Mouse (Mus musculus): ENCODE results near the gene Hnrnpf.
"Not testable (repeated sequence)": the region's sequence is repeated elsewhere in the genome, so short reads cannot be mapped to it uniquely, and the experiment has no call there.

Gene Hnrnpf

DNA sequence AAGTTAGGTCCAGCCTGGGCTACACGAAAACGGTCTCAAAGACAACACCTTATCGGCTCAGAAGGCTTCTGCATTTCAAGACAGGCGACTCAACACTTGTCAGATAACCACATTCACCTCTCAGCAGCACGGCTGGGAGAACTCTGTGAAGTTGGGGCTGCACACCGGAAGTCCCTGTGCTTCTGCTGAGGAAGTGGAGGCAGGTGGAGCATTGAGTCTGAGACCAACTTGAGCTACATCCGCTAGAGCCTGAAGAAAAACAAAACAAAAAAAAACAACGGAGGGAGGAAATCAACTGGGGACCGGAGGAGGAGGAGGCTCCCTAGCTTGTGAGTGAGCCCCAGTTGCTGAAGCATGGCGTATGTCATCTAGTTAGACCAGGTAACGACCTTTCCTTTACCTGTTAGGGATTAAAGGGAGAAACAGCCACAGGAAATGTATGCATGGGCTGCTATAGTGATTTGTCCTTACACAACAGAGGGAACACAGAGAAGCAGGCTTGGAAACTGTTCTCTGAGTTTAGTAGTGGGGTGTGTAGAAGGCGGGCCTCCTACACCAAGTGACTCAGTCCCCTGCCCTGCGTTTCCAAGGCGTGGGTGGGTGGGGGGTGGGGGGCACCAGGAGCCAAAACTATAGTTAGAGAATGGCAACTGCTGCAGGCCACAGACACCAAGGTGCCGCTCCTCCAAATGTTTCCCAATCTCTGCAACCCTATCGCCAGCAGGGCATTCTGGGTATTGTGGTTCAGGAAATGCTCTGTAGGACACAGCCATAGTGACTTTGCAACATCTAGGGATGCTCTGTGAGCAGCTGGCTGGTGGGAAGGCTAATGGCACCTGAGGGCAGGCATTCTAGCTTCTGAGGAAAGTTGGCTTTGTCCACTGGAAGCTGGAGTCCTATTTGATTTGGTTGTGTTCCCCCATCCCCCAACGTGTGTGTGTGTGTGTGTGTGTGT is at the start of gene Hnrnpf:
Gene Hnrnpf, plus strand, starts transcription at position 199 of the 955 bp plus-strand sequence.
- DNase-seq (ENCODE audit: low spot score) = peak; percentile 60

DNA sequence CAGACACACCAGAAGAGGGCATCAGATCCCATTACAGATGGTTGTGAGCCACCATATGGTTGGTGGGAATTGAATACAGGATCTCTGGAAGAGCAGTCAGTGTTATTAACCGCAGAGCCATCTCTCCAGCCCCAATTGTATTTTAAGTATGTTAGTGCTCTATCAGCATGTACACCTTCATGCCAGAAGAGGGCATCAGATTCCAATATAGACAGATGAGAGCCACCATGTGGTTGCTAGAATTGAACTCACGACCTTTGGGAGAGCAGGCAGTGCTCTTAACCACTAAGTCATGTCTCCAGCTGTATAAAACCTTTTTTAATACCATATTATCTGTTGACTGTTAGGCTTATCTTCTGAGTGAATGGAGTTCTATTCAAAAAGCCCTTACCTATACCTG is 48.4 kb upstream of the Hnrnpf start:
- no peak for DNase-seq (ENCODE audit: low spot score)

DNA sequence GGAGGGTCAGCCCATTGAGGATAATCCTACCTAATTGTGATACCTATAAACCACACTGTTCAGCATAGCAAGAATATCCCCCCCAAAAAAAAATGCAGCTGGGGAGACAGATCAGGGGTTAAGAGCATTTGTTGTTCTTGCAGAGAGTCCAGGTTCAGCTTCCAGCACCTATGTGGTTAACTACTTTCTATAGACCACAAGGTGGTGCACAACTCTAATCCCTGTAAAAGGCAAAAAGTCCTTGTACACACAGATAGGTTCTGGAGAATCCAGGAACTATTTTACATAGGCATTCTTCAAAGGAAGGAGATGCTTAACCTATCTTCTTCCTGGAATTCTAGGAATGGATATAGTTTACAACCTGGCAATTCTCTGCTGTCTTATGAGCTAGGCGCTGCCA is 42.1 kb upstream of the Hnrnpf start:
- no peak for DNase-seq (ENCODE audit: low spot score)

DNA sequence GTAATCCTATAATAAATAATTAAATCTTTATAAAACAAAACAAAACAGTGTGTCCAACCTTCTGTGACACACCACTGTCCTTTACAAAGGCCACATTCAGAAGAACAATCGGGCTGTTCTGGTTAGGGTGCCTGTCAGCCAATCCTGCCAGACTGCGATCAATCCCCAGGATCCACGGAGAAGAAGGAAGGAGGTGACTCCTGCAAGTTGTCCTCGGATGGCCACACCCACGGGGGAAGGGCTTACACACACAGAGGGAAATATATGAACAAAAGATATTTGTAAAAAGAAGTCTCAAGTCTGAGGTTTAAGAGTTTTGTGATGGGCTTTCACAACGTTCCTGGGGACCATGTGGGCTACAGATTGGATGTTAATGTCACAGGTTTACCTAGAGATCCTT is 38.3 kb upstream of the Hnrnpf start, which contains the start of gene Zfp239:
Gene Zfp239, plus strand, starts transcription at position 253 of the 400 bp plus-strand sequence.
- DNase-seq (ENCODE audit: low spot score) = no peak

DNA sequence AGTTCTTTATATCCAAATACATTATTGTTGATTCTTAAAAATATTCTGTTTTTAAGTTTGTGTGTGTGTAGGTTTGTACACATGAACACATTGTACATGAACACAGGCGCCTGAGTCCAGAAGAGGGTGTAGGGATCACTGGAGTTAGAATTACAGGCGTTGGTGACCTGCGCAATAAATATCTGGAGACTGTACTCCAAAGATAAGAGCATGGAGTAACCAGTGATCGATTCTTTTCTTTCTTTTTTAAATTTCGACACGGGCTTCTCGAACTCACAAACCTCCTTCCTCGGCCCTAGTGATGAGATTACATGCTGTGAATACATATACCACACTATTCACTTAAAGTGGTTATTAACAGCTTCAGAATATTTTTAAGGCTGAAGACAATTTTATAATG is 37.7 kb upstream of the Hnrnpf start:
- no peak for DNase-seq (ENCODE audit: low spot score)

DNA sequence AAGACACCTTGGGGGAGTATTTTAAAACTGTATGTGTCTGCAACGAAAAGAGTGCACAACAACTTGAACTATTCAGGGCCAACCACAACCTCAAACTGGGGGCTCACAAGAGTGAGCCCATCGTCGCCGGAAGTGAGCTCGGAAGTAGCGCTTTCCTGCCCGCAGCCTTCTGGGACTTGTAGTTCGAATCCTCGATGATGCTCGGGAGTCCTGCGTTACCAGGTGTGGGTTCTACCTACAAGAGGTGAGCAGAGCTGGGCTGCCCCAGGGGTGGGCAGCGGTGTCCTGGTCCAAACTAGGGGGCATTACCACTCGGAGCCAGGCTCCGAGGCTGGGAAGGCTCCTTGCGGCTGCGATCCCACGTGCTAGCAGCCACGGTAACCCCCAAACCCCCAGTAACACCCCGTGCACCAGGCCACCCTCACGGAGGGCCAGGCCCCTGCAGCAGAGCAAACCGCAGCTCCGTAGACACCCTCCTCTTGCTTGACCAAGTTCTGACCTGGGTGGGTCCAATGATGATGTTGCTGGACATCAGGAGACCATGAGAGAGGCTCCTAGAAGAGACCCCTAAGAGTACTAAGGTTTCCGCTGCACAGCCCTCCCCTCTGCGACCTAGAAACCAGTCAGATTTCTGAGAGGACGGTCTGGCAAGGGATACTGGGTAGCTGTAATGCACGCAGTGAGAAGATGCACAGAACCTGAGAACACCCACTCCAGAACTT is 37.1 kb upstream of the Hnrnpf start:
- DNase-seq (ENCODE audit: low spot score) = peak; percentile 43

DNA sequence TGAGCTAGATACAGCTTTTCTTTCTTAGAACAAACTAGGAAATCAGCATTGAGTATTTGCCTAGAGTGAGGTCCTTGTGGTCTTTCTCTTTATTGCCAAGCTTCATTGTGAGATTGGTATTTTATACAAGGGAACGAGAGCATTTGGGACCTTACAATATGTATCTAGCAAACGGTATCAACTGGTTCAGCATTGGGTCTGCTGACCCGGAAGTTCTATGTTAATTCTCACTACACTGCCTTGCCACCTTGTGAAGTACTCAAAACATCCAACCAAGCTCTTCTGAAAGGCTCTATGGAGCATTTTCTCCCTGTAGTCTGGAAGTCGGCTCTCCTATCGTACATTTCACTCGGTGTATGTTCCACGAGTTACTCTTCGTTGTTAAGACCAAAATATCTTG is 36.4 kb upstream of the Hnrnpf start:
- no peak for DNase-seq (ENCODE audit: low spot score)

DNA sequence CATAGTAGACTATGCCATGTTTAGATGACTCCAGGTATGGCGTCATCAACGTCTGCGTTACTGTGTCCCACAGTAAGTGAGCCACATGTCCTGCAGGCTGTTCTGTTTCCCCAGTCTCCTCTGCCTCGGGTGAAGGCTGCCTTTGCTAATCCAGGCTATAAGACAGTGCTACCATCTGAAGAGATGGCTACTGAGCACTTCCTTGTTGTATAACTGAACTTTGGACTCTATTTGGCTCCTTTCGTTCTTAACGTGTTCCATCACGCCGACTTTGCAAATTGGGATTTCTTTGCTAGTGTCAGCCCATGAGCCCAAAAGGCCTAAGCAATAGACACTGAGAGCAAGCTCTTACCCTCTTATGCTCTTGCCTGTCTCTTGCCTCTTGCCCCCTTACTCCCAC is 31.9 kb upstream of the Hnrnpf start:
- DNase-seq (ENCODE audit: low spot score) = no peak

DNA sequence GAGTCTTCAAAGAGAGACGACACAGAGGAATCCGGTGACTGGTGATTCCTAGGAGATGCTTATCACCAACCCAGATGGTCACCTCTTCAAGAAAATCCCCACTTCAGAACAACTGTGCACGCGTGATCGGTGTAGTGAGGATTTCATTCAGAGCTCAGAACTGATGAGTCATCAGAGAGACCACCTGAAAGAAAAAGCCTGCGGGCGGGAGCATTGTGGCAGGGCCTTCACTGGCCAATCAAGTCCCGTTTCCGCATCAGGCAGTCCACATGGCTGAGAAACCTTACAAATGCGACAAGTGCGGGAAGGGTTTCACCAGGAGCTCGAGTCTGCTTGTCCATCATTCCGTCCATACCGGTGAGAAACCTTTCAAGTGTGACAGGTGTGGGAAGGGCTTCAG is 29.1 kb upstream of the Hnrnpf start:
- no peak for DNase-seq (ENCODE audit: low spot score)

DNA sequence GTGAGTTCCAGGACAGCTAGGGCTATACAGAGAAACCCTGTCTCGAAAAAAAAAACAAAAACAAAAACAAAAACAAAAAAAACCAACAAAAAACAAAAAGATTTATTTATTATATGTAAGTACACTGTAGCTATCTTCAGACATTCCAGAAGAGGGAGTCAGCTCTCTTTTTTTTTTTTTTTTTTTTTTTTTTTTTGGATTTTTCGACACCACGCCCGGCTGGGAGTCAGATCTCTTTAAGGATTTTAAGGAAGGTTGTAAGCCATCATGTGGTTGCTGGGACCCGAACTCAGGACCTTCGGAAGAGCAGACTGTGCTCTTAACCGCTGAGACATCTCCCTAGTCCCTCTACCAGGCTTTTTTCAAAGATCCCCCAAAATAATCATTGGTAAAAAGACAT is 26.7 kb upstream of the Hnrnpf start:
- DNase-seq (ENCODE audit: low spot score) = not testable (repeated sequence)

DNA sequence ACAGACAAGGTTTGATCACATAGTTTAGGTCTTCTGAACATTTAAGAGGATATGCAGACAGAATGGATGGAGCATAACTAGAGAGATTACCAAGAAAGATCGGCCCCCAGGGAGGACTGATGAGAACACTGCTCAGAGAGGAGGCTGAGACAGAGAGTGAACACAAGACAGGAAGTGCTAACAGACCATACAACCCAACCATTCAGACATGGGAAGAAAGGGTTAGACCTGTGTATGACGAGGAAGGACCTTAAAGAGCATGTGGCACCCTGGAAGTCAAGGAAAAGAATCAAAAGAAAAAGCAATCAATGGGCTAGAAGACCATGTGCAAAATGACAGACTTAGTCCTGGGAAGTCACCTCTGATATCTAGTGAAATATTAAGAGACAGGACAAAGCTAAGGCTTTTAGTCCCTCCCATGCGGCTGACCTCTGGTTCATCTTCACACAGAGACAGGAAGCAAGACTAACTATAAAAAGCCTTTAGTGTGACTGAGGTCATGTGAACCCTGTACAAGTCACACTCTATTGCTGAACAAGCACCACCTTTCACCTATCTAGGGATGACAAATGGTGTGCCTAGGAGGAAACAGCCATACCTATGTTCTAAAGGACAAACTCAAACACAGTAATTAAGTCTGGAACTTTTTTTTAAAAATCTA is 25.4 kb upstream of the Hnrnpf start:
- DNase-seq (ENCODE audit: low spot score) = peak; percentile 14

DNA sequence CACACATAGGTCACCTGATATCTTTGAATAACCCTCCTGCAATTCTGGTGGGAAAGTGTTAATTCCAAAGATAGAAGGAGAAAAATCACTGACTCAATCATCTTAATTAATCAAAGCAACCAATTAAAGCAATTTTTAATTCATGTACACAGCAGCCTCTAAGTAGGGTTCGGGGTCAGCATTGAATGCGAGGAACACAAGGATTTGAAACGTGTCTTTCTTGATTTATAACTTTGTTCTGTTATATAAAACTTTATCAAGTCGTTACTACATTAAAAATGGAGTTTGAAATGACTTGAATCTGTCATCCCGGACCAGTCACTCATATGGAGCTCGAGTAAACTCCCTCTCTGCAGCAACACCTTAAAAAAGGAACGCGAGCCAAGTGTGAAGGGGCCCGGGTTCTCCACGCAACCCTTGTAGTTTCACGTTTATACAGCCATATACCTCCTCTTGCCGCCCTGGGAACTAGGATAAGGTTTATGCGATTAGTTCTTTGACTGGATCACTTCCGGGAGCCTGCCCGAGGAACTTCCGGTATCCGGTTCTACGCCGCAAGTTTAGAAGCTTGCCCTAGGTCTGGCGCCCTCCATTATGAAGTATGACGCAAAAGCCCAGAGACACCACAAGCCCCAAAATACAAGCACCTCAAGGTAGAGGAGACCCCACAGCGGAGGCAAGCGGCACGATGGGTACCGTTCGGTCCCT is 21.3 kb upstream of the Hnrnpf start:
- DNase-seq (ENCODE audit: low spot score) = peak; percentile 94

DNA sequence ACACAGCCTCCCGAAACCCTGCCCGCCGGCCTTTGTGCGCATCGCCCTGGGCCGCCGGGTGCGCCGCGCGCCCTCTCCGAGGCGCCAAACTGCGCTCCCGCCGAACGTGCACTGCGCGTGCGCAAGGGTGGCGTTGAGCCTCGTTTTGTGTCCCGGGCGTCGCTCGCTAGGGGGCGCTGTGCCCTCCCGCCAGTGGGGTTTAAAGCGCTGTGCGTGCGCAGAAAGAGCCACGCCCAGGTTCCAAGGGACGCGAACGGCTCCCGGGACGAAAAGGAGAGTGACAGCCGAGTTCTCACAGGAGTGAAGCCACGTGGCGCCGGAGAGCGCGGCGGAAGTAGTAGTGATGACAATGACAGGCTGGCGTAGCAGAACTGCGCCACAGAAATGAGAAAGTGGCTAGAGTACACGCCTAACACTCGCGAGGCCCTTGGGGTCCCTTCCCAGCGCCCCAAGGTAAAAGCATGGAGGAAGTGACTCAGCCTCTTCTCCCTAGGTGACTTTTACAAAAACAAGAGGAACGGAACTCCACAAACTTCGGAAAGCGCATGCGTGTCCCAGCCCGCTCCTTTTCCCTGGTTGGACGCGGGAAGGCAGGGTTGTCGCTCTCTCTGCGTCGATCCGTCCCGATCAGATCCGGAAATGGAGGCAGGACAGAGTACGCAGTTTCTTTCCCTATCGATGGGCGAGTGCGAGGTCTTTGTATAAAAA is 20.6 kb upstream of the Hnrnpf start:
- peak; percentile 99 for DNase-seq (ENCODE audit: low spot score)

DNA sequence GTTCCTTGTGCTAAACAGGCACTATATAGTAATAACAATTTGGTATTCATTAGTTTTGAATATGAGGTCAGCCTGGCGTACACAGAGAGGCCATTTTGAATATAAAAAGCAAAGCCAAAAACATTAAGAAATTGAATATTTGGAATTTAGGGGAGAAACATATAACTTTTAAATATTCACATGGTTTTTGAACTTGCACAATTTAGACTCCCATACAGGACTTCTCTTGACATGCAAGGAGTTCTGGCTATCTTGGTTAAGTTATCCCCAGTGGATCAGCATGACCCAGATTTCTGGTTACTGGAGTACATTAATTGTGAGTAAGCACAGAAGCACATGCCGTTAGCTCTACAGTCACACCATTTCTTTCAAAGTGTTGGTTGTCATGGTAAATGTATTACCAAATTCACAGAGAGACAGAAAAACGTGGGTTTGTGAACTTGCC is 19.7 kb upstream of the Hnrnpf start:
- DNase-seq (ENCODE audit: low spot score) = no peak

DNA sequence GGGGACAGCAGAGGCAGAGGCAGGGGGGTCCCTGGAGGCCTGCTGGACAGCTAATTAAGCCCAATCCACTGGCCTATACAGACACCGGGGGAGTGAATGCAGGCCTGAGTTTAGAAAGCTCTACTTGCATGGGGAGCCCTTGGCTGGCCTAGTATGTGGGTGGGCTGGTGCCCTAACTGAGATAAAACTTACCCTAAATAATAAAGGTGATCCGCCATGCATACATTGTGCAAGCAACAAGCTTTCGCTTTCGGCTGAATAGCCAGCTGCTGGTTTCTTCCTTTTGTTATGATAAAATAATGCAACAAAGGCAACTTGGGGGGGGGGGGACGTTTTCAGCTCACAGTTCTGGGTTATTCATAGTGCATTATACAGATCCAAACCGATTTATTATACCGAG is 18.9 kb upstream of the Hnrnpf start:
- no peak for DNase-seq (ENCODE audit: low spot score)

DNA sequence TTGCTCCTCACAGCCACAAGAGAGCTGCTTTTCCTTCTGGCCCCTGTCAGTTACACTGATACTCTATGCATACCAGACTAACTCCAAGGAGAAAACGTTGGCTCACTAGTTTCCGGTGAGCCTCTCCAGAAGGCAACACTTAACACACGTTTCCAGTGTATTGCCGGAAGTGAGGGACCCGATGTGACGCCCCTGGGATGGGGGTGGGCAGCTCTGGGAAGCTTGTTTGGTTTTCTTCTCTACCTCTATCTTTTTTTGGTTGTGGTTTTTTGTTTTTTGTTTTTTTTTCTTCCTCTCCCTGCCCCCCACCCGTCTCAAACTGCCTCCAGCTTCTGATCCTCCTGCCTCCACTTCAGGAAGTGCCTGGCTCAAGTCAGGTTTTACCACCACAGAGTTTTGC is 18.1 kb upstream of the Hnrnpf start:
- no peak for DNase-seq (ENCODE audit: low spot score)

DNA sequence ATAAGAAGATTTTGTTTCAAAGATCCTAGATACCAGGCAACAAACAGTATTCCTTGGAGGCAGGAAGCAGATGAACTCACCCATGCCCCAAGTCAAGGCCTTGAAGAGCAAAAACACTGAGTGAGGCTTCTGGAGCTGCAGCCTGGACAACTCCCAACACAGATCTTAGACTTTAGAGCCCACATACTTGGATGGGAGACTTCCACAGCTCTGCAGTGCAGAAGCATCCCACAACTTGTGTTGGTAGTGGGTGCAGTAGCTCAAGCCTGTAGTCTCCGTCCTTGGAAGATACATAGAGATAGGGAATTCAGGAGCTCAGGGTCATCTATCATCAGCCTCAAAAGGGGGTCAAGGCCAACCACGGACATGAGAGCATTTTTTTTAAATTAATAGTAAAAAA is 14.2 kb upstream of the Hnrnpf start:
- DNase-seq (ENCODE audit: low spot score) = no peak

DNA sequence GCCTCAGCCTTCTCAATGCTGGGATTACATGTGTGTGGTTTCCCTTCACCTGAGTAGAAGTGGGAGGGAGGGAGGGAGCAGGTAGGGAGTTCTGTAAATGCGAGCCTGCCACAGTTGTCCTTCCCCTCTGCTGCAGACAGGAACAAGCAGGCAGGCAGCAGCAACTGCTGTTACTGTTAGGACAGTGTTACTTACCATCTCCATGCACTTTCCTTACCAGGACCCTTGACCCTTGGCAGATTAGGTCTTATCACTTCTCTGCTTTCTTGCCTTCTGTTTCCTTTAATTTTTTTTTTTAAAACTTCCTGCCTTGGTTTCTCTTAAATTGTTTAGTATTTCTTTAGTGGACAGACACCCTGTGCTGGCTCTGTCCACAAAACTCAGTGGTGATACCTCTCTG is 12.1 kb upstream of the Hnrnpf start:
- DNase-seq (ENCODE audit: low spot score) = no peak

DNA sequence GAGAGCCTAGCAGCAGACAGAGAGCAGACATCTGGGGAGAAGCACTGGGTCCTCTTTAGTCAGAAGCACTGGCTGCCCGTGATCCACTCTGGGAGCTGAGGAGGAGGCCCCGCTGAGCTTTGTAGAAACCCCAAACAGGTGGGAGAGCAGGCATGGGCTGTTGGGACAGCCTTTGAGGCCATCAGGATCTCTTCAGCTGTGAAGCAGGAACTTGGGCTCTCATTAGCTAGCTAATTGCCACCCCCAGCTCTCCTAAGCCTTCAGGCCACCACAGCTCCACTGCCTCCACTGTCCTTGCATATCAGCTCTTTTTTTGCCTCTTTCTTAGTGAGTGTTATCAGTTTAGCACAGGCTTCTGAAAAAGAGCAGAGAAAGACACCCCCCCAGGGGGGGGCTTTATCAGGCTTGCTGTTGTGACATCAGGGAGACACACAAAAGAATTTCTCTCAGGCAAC is 11.5 kb upstream of the Hnrnpf start:
- DNase-seq (ENCODE audit: low spot score) = no peak

DNA sequence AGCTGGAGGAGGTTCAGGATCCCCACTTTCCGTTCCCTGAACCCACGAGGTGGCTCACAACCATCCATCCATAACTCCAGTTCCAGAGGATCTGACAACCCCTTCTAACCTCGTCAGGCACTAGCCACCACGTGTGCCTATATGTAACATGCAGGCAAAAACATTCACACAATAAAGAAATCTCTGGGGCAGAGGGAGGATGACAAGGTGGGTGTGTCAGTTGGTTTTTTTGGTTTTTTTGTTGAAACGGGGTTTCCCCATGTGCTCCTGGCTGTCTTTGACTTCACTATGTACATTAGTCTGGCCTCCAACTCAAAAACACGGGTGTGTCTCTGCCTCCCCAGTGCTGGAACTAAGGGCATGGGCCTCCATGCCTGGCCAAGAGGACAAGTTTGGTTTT is 9.9 kb upstream of the Hnrnpf start:
- no peak for DNase-seq (ENCODE audit: low spot score)

All from lung, postnatal 25 days (tissue).